Mouse (Mus musculus) left cerebral cortex, adult 2 months (tissue): ENCODE measurements around the gene Marc2. TPM values are rescaled to one million over a fixed set of nuclear protein-coding genes. Genes with fewer than 3 reads are reported as not detected.

Experiments used
- DNase-seq, 2 experiments: peaks; one replicate each; pipeline ENCODE4 v3.0.0; 2021 to 2022; ENCODE audit warnings: low spot score in 2 of 2, mixed read lengths in 1 of 2; ENCODE audit errors: extremely low spot score in 1 of 2
- H3K27ac ChIP-seq: fragments of 200-600 bp; 2 replicates; pipeline ENCODE4 v1.8.1; 2022
- H3K4me3 ChIP-seq: fragments of 200-600 bp; 2 replicates; pipeline ENCODE4 v1.8.1; 2022
- CTCF ChIP-seq: fragments of 200-600 bp; IDR thresholded peaks from 2 replicates; pipeline ENCODE4 v1.8.1; 2022; ENCODE audit warnings: antibody characterized with exemption, mild to moderate bottlenecking, moderate library complexity
- intact Hi-C: fragments of 180-260 bp; cut with DNase I; formaldehyde crosslinking; loops from one replicate; pipeline ENCODE4 v1.15.1; 2025
- long read RNA-seq, 2 experiments: library from polyadenylated mRNA; stranded (forward); transcript quantifications; one replicate each; pipeline ENCODE4 v2.0.0; 2021; ENCODE audit warnings: borderline mapping rate in 2 of 2
- total RNA-seq, 2 experiments: library from RNA; stranded (reverse); gene quantifications; 2 replicates each; pipeline ENCODE4 v1.2.3; 2021

Gene Marc2
- total RNA-seq, result 100 to 1,000 TPM; 167 to 177 TPM
- long read RNA-seq, experiment 1, transcript Marc2-201 (8 exons, 1,917 nt), result major isoform, 60 of 65 reads
- long read RNA-seq, experiment 1, partial matches to known transcripts, result 0 of 65 reads
- long read RNA-seq, experiment 1, other reads (novel, unspliced or antisense), result 5 of 65 reads
- long read RNA-seq, experiment 2, transcript Marc2-201 (8 exons, 1,917 nt), result major isoform, 36 of 43 reads
- long read RNA-seq, experiment 2, partial matches to known transcripts, result 1 of 43 reads
- long read RNA-seq, experiment 2, other reads (novel, unspliced or antisense), result 5 of 43 reads

- Histone ChIP-seq H3K4me3 (peak within 1 kb of the TSS; percentile 98), H3K27ac (peak within 1 kb of the TSS; percentile 87)
- TF ChIP-seq CTCF, result no peak
- no peak for DNase-seq
- intact Hi-C loops, result no loop called here
Observed at GRCm38 (mm10) chr1:184846092-184846750, at the start of gene Marc2. TSS of gene Marc2 (minus strand) at chr1:184846451.

GRCm38 (mm10) chr1:184891998-184892397 lies 45.7 kb upstream of the Marc2 start:
- peak; percentile 55 for TF ChIP-seq CTCF
- Histone ChIP-seq H3K27ac (no peak overlapping the region), H3K4me3 (no peak overlapping the region)
- no peak for DNase-seq
- intact Hi-C loops, result loop anchor here (2.0 kb wide), 1 partner anchor 67 kb away; no protein-coding TSS in a partner anchor

DNA sequence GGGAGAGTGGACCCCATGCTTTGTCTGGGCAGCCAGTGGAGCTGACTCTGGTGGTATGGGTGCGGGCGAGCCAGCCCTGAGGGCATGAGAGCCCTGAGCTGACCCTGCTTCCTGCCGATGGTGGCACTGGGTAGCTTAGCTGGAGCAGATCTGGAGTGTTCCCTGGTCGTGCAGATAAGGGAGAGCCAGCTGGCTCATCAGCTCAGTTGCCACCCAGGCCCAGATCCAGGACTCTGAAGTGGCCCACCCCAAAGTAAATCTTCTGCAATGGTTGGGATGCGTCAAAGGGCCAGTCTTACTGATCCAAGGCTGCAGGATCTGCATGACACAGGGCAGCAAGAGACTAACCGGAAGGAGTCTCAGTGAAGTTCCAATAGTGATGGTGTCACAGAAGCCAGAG lies 43.2 kb upstream of the Marc2 start:
- no peak for DNase-seq
- intact Hi-C loops, result no loop called here
- no peak for TF ChIP-seq CTCF
- H3K4me3 ChIP-seq, result no peak overlapping the region
- H3K27ac ChIP-seq, result no peak overlapping the region

DNA sequence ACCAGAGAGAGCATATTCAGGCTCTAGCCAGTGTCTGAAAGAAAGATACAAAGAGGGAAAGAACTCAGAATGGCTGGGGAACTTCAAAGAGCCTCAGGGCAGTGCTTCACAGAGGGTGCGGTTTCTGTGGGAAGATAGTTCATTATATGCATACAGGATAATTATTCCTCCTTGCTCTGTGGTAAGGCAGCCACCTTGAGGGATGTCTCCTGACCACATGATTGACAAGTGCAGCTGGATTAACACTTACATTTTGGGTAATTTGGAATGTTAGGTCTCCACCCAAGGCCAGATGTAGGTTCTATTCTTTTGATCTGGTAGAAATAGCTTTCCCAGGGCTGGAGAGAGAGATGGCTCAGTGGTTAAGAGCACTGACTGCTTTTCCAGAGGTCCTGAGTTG lies 39.9 kb upstream of the Marc2 start:
- no peak overlapping the region for H3K27ac ChIP-seq
- no peak overlapping the region for H3K4me3 ChIP-seq
- intact Hi-C loops, result no loop called here
- no peak for TF ChIP-seq CTCF
- no peak for DNase-seq

DNA sequence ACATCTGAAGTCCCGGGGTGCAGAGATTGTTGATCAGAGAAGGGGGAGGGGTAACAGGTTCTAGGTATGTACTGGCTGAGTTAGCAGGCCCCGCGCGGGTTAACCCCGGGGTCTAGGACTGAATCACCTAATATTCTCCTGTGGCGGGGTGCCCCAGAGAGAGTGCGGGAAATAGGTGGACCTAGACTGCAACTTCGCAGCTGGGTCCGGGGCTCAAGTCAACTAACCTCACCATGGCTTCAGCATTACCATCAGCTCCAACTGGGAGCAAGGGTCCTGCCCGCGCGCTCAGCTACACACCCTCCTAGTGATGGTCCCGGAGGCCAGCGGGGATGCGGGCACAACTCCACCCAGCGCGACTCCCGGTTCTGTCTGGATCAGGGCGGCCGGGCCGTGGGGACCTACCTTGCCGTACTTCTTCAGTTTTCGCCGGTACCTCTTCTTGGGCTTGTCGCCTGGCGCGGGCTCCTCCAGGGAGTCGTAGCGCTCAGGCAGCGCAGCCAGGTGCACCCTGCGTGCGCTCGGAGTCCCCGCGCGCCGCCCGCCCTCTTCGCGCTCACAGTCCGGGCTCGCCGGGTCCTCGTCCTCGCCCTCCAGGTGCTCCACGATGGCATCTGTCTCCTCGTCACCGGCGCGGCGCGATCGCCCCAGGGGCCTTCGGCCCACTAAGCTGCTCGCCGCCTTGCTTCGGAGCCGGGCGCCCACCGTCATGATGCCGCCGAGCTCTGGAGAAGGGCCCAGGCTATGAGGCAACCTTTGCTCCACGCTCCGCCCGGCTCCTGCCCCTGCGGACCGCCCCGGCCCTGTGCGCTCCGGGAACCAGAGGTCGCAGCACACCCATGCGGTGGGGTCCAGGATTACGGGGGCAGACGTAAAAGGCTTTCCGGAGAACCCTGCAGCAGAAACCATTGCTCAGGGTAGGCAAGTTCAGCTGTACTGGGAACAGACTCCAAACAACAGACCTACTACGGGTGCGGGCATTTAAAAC lies 36.3 kb upstream of the Marc2 start, which contains the start of gene C130074G19Rik:
Gene C130074G19Rik, minus strand, starts transcription at position 938 of the 988 bp plus-strand sequence.
- TF ChIP-seq CTCF, result peak; percentile 55
- Histone ChIP-seq H3K4me3 (peak within 1 kb of the TSS; percentile 61), H3K27ac (peak within 1 kb of the TSS; percentile 92)
- peak in 1 of 2 experiments; percentile 47 for DNase-seq
- intact Hi-C loops, result loop anchor here (2.0 to 5.0 kb wide), 2 partner anchors 30 to 55 kb away; no protein-coding TSS in a partner anchor

DNA sequence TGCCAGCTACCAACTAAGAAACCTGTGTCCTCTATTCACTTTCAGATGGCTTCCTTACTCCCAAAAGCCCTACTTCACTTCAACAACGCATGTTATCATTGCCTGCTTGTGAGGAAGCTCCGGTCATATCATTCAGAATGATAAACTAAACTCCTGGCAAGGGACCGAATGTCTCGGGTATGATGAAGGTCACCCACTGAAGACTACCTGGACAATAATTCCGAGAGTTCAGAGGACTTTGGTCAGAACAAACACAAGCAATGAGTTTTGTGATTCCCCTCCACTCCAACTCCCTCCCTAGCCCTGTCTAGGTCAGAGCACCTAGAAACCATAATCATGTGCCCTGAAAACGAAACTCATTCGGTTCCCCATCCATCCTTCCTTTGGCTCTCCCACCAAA lies 35.6 kb upstream of the Marc2 start:
- DNase-seq, result no peak
- Histone ChIP-seq H3K27ac (peak overlapping the region; percentile 92), H3K4me3 (peak overlapping the region; percentile 61)
- intact Hi-C loops, result loop anchor here (2.0 to 5.0 kb wide), 2 partner anchors 29 to 55 kb away; no protein-coding TSS in a partner anchor
- no peak for TF ChIP-seq CTCF

- DNase-seq, result no peak
- intact Hi-C loops, result loop anchor here (5.0 kb wide), 1 partner anchor 54 kb away; no protein-coding TSS in a partner anchor
- Histone ChIP-seq H3K4me3 (peak overlapping the region; percentile 61), H3K27ac (no peak overlapping the region)
- no peak for TF ChIP-seq CTCF
Observed at GRCm38 (mm10) chr1:184881211-184881610, 35.0 kb upstream of the Marc2 start.

DNA sequence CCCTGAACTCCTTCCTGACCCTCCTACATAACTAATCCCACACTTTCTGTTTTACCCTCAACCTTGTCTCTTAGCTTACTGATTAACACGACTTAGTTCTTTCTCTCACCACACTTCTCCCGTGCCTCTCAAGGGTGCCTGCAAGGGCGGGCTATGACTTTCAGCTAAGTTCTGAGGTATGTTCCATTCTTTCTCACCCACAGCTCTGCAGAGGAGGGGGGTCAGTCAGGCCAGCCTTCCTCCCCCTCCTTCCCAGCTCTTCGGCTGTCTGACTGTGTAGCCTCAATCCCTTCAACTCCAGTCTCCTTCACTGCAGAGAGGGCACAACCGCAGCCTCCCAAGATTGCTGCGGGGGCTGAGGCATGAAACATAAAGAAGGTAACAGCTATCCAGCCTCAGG lies 32.6 kb upstream of the Marc2 start:
- no peak for TF ChIP-seq CTCF
- intact Hi-C loops, result no loop called here
- H3K27ac ChIP-seq, result peak overlapping the region; percentile 59
- H3K4me3 ChIP-seq, result no peak overlapping the region
- no peak for DNase-seq

DNA sequence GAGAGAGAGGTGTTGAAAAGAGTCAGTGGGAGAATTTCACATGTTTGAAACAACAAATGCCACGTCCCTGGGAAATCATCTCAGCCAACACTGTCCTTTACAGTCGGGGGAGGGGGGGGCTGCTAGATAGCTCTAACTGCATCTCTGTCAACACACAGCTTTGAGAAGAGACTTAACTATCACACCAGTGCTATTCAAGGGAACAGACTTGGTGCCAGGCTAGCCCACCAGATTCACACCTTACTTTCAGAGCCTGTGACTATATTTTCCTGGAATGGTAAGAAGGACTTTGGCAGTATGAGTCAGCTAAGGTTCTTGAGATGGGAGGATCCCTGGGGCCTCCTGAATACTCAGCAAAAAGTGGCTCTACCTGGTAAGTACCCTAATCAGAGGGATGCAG lies 31.1 kb upstream of the Marc2 start:
- intact Hi-C loops, result loop anchor here (1.0 kb wide), 1 partner anchor 20 kb away; no protein-coding TSS in a partner anchor
- Histone ChIP-seq H3K4me3 (no peak overlapping the region), H3K27ac (peak overlapping the region; percentile 9)
- no peak for TF ChIP-seq CTCF
- DNase-seq, result no peak

- intact Hi-C loops, result no loop called here
- no peak for TF ChIP-seq CTCF
- Histone ChIP-seq H3K4me3 (no peak overlapping the region), H3K27ac (no peak overlapping the region)
- DNase-seq, result no peak
Observed at GRCm38 (mm10) chr1:184873910-184874309, 27.7 kb upstream of the Marc2 start.

DNA sequence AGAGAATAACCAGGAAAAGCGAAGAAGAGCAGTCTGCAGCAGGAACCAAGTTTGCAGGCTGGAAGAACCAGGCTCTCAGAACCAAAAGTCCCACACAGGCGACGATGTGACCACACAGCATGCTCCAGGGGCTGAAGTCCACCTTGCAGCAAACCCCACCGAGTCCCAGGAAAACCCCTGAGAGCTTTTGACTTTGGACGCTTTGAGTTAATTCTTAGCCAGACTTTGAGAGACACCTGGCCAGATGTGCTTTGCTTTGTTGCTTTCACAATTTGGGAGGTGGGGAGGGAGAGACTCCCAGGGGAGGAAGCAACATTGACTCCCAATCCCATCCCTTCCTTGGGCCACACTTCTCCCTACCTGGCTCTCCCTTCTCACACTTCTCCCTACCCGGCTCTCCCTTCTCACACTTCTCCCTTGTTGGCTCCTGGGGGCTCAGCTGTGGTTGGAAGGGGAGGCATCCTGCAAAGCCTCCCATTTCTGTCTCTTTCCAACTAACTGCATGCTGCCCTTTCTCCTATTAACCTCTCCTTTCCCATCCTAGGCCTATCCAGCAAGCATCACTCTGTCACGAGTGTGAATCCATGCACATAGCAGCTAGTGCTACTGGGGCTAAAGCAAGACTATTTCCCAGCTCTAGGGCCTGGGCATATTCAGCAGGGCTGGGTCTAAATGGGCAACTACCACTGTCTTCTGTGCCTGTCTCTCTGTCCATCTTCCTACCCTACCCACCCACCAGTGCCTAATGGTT lies 26.0 kb upstream of the Marc2 start:
- Histone ChIP-seq H3K4me3 (no peak overlapping the region), H3K27ac (no peak overlapping the region)
- no peak for TF ChIP-seq CTCF
- intact Hi-C loops, result no loop called here
- DNase-seq, result no peak
